ENCODE assay signal across 20 mouse cellular contexts in genomic region chr8:72133507-72133906, GRCm38 (mm10). TPM values are rescaled to one million over a fixed set of nuclear protein-coding genes. Genes with fewer than 3 reads are reported as not detected.
DNase-seq lines count a peak whose midpoint lies in the region; ATAC-seq and TF ChIP-seq lines count a peak whose summit lies in the region.
"Had no signal": no experiment of that assay in that cellular context is flagged by ENCODE, and none has a peak within 500 bp of the region (broad histone marks: within the 10 kb centered on the region; RNA-seq: fewer than 3 reads in every experiment).

No protein-coding gene starts in this region.

- peak overlapping the region; percentile 23 for H3K27ac ChIP-seq in heart, embryonic 11.5 days (ENCODE audit: low read depth, low read length)
- peak overlapping the region; percentile 57; the same call in 1 of the 2 replicates for H3K27ac ChIP-seq in kidney, postnatal 0 days
- no peak overlapping the region for H3K27ac ChIP-seq in kidney, adult 2 months (ENCODE audit: insufficient read depth, low read depth, low read length)
- H3K27ac ChIP-seq: embryonic facial prominence, embryonic 15.5 days; hindbrain, embryonic 12.5 days; midbrain, embryonic 13.5 days had no signal

- no peak for ATAC-seq in heart, embryonic 11.5 days (replicated peaks; ENCODE audit: insufficient number of reproducible peaks, low FRiP score, low TSS enrichment)
- no peak for ATAC-seq in kidney, postnatal 0 days (replicated peaks; ENCODE audit: low FRiP score, low read depth)
- ATAC-seq: forebrain, embryonic 14.5 days; intestine, embryonic 16.5 days; midbrain, embryonic 13.5 days had no signal

- no peaks in the 10 kb centered on the region for H3K9me3 ChIP-seq in heart, embryonic 11.5 days (replicated peaks; ENCODE audit: control insufficient read depth, low read length)
- no peaks in the 10 kb centered on the region for H3K9me3 ChIP-seq in kidney, postnatal 0 days (replicated peaks; ENCODE audit: low read length)
- H3K9me3 ChIP-seq: embryonic facial prominence, embryonic 15.5 days; G1E; hindbrain, embryonic 12.5 days; midbrain, embryonic 13.5 days had no signal

- no peak for TF ChIP-seq CTCF in kidney, postnatal 0 days (IDR thresholded peaks at IDR 0.05; ENCODE audit: low read depth)
- no peak for TF ChIP-seq CTCF in kidney, adult 2 months (conservative IDR thresholded peaks at IDR 0.05; ENCODE audit: insufficient read depth, insufficient read length, low read depth, low read length)

- DNase-seq in heart, postnatal 36 days: no peak
- peak; percentile 57 for DNase-seq in kidney, postnatal 0 days (ENCODE audit: low spot score)
- DNase-seq in kidney, adult 2 months: no peak
- peak; percentile 96 for DNase-seq in 416B (ENCODE audit: low read depth)
- peak; percentile 33 for DNase-seq in induced T-regulatory cell, adult 2 months (ENCODE audit: low read depth)
- no peak for DNase-seq in gastrocnemius, postnatal 10 days
- DNase-seq in cerebellum, postnatal 36 days: no peak
- DNase-seq: cerebellum, adult 11 months; lung, adult 18-20 months had no signal

- WGBS in heart, embryonic 11.5 days (ENCODE audit: insufficient replicate concordance): 14% methylated on average over 1 of the region's 1 CpGs
- 16% methylated on average over 1 of the region's 1 CpGs for WGBS in kidney, postnatal 0 days
- WGBS in kidney, adult 2 months: 52% methylated on average over 1 of the region's 1 CpGs

- TF ChIP-seq POLR2A in kidney, adult 2 months (IDR thresholded peaks at IDR 0.05; ENCODE audit: low read depth, low read length): no peak

- peaks cover 3% of the 10 kb centered on the region for H3K36me3 ChIP-seq in heart, embryonic 11.5 days (ENCODE audit: control insufficient read depth, insufficient read depth, low read length)
- H3K36me3 ChIP-seq in kidney, postnatal 0 days (ENCODE audit: insufficient read depth, low read length): peaks cover 7% of the 10 kb centered on the region; the same call in 1 of the 2 replicates
- no peaks in the 10 kb centered on the region for H3K36me3 ChIP-seq in kidney, adult 2 months (ENCODE audit: control insufficient read depth, insufficient read depth, low read length)
- H3K36me3 ChIP-seq: G1E had no signal

- intact Hi-C loops in heart, postnatal 36 days (cut with DNase I): loop anchor here (10.0 kb wide), 1 partner anchor 209 kb away; no protein-coding TSS in a partner anchor

- no peak overlapping the region for H3K9ac ChIP-seq in heart, embryonic 11.5 days (ENCODE audit: low read depth, low read length)
- no peak overlapping the region for H3K9ac ChIP-seq in kidney, postnatal 0 days (ENCODE audit: low read depth, low read length)
- H3K9ac ChIP-seq: embryonic facial prominence, embryonic 15.5 days; hindbrain, embryonic 12.5 days; midbrain, embryonic 13.5 days had no signal

- peaks cover 22% of the 10 kb centered on the region for H3K4me1 ChIP-seq in heart, embryonic 11.5 days (ENCODE audit: control insufficient read depth, insufficient read depth, low read length)
- peaks cover 12% of the 10 kb centered on the region for H3K4me1 ChIP-seq in kidney, postnatal 0 days (replicated peaks; ENCODE audit: insufficient read depth, low read length)
- H3K4me1 ChIP-seq in kidney, adult 2 months (ENCODE audit: control insufficient read depth, insufficient read depth, low read length): no peaks in the 10 kb centered on the region; the same call in 1 of the 2 replicates

- H3K4me2 ChIP-seq in heart, embryonic 11.5 days: no peak overlapping the region
- H3K4me2 ChIP-seq in kidney, postnatal 0 days (ENCODE audit: low read length): no peak overlapping the region
- H3K4me2 ChIP-seq: embryonic facial prominence, embryonic 15.5 days; hindbrain, embryonic 12.5 days; midbrain, embryonic 13.5 days had no signal

- no peaks in the 10 kb centered on the region for H3K27me3 ChIP-seq in heart, embryonic 11.5 days (ENCODE audit: control insufficient read depth, insufficient read depth, low read length)
- H3K27me3 ChIP-seq in kidney, postnatal 0 days (ENCODE audit: insufficient read depth, low read length): no peaks in the 10 kb centered on the region
- no peaks in the 10 kb centered on the region for H3K27me3 ChIP-seq in kidney, adult 2 months (replicated peaks; ENCODE audit: control insufficient read depth, insufficient read depth, low read length)
- H3K27me3 ChIP-seq: embryonic facial prominence, embryonic 15.5 days; hindbrain, embryonic 12.5 days; midbrain, embryonic 13.5 days had no signal

- no peak overlapping the region for H3K4me3 ChIP-seq in heart, embryonic 11.5 days (ENCODE audit: low read depth, low read length)
- no peak overlapping the region for H3K4me3 ChIP-seq in kidney, postnatal 0 days (replicated peaks; ENCODE audit: low read depth, low read length)
- no peak overlapping the region for H3K4me3 ChIP-seq in kidney, adult 2 months (ENCODE audit: insufficient read depth, low read depth, low read length)
- H3K4me3 ChIP-seq: embryonic facial prominence, embryonic 15.5 days; hindbrain, embryonic 12.5 days; midbrain, embryonic 13.5 days had no signal

RNA-seq across cellular contexts. Expression of gene Tpm4, which starts 1.3 kb away (rescaled TPM):
- polyA plus RNA-seq in heart, embryonic 11.5 days (2014; fragmentation: Nextera tagmentation; extraction: Ambion mirVana): 405 and 429 TPM in 2 replicates
- 10 to 100 TPM; 86.3 to 97.2 TPM for total RNA-seq in heart, postnatal 36 days (2021)
- 604 and 692 TPM in 2 replicates for polyA plus RNA-seq in kidney, postnatal 0 days (2015; fragmentation: Nextera tagmentation; extraction: Ambion mirVana)
- 43.9 and 55.7 TPM in 2 replicates for polyA plus RNA-seq in kidney, adult 2 months (2012; rRNA removed)
- total RNA-seq in gastrocnemius, postnatal 10 days (2021): 100 to 1,000 TPM; 115 to 142 TPM

RNA-seq across cellular contexts. Expression of gene Olfr374, which starts 26.7 kb away (rescaled TPM):
- polyA plus RNA-seq in heart, embryonic 11.5 days (2014; fragmentation: Nextera tagmentation; extraction: Ambion mirVana): 0.23 TPM in 1 of 2 replicates, not detected in the other
- not detected for total RNA-seq in heart, postnatal 36 days (2021)
- not detected in 2 replicates for polyA plus RNA-seq in kidney, postnatal 0 days (2015; fragmentation: Nextera tagmentation; extraction: Ambion mirVana)
- polyA plus RNA-seq in kidney, adult 2 months (2012; rRNA removed): not detected in 2 replicates
- not detected for total RNA-seq in gastrocnemius, postnatal 10 days (2021)
- total RNA-seq: gastrocnemius, adult 18-20 months; layer of hippocampus, postnatal 10 days; left cerebral cortex, postnatal 14 days had no signal
- polyA plus RNA-seq: forebrain, embryonic 14.5 days; G1E; hindbrain, embryonic 12.5 days; midbrain, embryonic 13.5 days; thymus, postnatal 0 days had no signal

RNA-seq across cellular contexts. Expression of gene Rab8a, which starts 27.5 kb away (rescaled TPM):
- 65.5 and 71.6 TPM in 2 replicates for polyA plus RNA-seq in heart, embryonic 11.5 days (2014; fragmentation: Nextera tagmentation; extraction: Ambion mirVana)
- total RNA-seq in heart, postnatal 36 days (2021): 10 to 100 TPM; 18.6 to 26.0 TPM
- polyA plus RNA-seq in kidney, postnatal 0 days (2015; fragmentation: Nextera tagmentation; extraction: Ambion mirVana): 100 and 108 TPM in 2 replicates
- 112 and 148 TPM in 2 replicates for polyA plus RNA-seq in kidney, adult 2 months (2012; rRNA removed)
- 10 to 100 TPM; 22.8 to 30.8 TPM for total RNA-seq in gastrocnemius, postnatal 10 days (2021)

RNA-seq across cellular contexts. Expression of gene Olfr373, which starts 50.5 kb away (rescaled TPM):
- polyA plus RNA-seq in heart, embryonic 11.5 days (2014; fragmentation: Nextera tagmentation; extraction: Ambion mirVana): not detected in 2 replicates
- not detected for total RNA-seq in heart, postnatal 36 days (2021)
- 0.08 TPM in 1 of 2 replicates, not detected in the other for polyA plus RNA-seq in kidney, postnatal 0 days (2015; fragmentation: Nextera tagmentation; extraction: Ambion mirVana)
- polyA plus RNA-seq in kidney, adult 2 months (2012; rRNA removed): not detected in 2 replicates
- total RNA-seq in gastrocnemius, postnatal 10 days (2021): not detected
- total RNA-seq: gastrocnemius, adult 18-20 months; layer of hippocampus, postnatal 10 days; left cerebral cortex, postnatal 14 days had no signal
- polyA plus RNA-seq: forebrain, embryonic 14.5 days; G1E; hindbrain, embryonic 12.5 days had no signal

RNA-seq across cellular contexts. Expression of gene Hsh2d, which starts 55.9 kb away (rescaled TPM):
- 0.11 TPM in 1 of 2 replicates, not detected in the other for polyA plus RNA-seq in heart, embryonic 11.5 days (2014; fragmentation: Nextera tagmentation; extraction: Ambion mirVana)
- not detected for total RNA-seq in heart, postnatal 36 days (2021)
- polyA plus RNA-seq in kidney, postnatal 0 days (2015; fragmentation: Nextera tagmentation; extraction: Ambion mirVana): 0.24 TPM in 1 of 2 replicates, not detected in the other
- polyA plus RNA-seq in kidney, adult 2 months (2012; rRNA removed): 0.14 and 1.9 TPM in 2 replicates
- not detected for total RNA-seq in gastrocnemius, postnatal 10 days (2021)
- total RNA-seq: gastrocnemius, adult 18-20 months; left cerebral cortex, postnatal 14 days had no signal
- polyA plus RNA-seq: embryonic facial prominence, embryonic 15.5 days; forebrain, embryonic 14.5 days; hindbrain, embryonic 12.5 days had no signal

Comparison
In these comparisons a context has a peak if more than half of its experiments do, and no peak if none do; other contexts are left out.
1. DNase-seq: peak in kidney, postnatal 0 days (single experiment), 416B (single experiment) and induced T-regulatory cell, adult 2 months (single experiment); none in heart, postnatal 36 days (0 of 2), kidney, adult 2 months (single experiment), gastrocnemius, postnatal 10 days (single experiment) and cerebellum, postnatal 36 days (0 of 2).